Mouse (Mus musculus): ENCODE data around the gene Pitx2.

GRCm38 (mm10) chr3:129196550-129196919 lies 3.1 kb upstream of the Pitx2 start:
- TF ChIP-seq FLI1 (IDR thresholded peaks at IDR 0.05; ENCODE audit: low read length) (no peak), GATA1 (IDR thresholded peaks at IDR 0.05; ENCODE audit: borderline replicate concordance, low read length) (no peak)

Data from megakaryocyte, embryonic 14.5 days (primary cell).